Mouse (Mus musculus): ENCODE data around the gene Epb41l5.

DNA sequence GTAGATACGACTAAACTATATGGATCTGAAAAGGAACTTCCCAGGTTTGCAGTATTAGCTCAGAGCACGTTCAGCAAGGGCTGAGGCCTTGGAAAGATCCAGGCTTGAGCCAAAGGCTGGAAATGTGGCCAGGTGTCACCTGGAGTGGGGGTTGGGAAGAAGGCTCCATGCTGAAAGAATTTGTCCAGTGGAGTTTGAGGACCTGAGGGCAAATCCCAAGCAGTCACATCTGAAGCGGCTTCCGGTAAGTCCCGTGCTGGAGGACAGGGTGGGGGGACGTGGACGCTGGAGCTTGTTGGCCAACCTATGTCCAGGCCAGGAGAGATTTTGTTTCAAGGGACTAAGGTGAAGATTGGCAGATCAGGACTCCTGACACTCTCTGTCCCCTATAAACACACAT lies 125.0 kb downstream of the Epb41l5 start:
- TF ChIP-seq CTCF (IDR thresholded peaks at IDR 0.05; ENCODE audit: low read depth) = no peak
- no peak for TF ChIP-seq EP300 (IDR thresholded peaks at IDR 0.05; ENCODE audit: low read depth)
